Mouse (Mus musculus): Measurements from ENCODE around the gene Arhgap20.

DNA sequence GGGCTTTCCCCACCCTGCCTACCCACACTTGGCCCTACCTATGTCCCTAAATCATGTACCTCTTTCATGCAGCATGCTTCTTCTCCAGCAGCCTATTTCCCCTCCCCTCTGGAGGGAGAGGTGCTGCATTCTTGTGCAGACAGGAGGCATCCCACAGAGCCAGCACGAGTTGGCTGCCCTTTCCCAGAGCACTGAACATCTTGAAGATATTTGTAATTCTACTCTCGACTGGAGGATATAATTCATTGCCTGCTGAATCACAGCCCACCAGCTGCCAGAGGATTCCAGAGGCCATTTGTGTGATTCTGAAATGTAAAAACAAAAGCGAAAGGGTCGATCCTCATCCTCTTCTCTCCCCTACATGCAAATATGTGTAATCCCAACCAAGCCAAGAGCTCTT is 116.2 kb downstream of the Arhgap20 start:
- TF ChIP-seq CTCF (IDR thresholded peaks at IDR 0.05; ENCODE audit: control insufficient read depth, insufficient read depth, insufficient read length) (no peak), MYOD1 (IDR thresholded peaks at IDR 0.05; ENCODE audit: control insufficient read depth, insufficient read length, low read depth) (no peak), MAX (IDR thresholded peaks at IDR 0.05) (no peak), FOSL1 (IDR thresholded peaks at IDR 0.05; ENCODE audit: insufficient read depth, low read length, poor library complexity, severe bottlenecking) (no peak)

Measured in C2C12 (cell line).